Mouse (Mus musculus): ENCODE measurements around the gene Zfp991. TPM values are rescaled to one million over a fixed set of nuclear protein-coding genes. Genes with fewer than 3 reads are reported as not detected.

Gene Zfp991
- total RNA-seq, 2 experiments from 2014 or later = 5.5 to 6.9 TPM

Other genes with a start within 250 kb of the Zfp991 start
- gene Gm21411, start 222.4 kb upstream of the Zfp991 start, total RNA-seq (2015; ENCODE audit: low replicate concordance) = not detected in 2 replicates
- gene Gm21411, start 222.4 kb upstream of the Zfp991 start, total RNA-seq (2017; ENCODE audit: low replicate concordance) = not detected in 2 replicates
- gene Zfp989, start 160.1 kb upstream of the Zfp991 start, total RNA-seq (2015; ENCODE audit: low replicate concordance) = not detected in 2 replicates
- gene Zfp989, start 160.1 kb upstream of the Zfp991 start, total RNA-seq (2017; ENCODE audit: low replicate concordance) = not detected in 2 replicates
- gene Rex2, start 110.2 kb upstream of the Zfp991 start, total RNA-seq (2015; ENCODE audit: low replicate concordance) = not detected in 2 replicates
- 0.28 TPM in 1 of 2 replicates, not detected in the other for gene Rex2, start 110.2 kb upstream of the Zfp991 start, total RNA-seq (2017; ENCODE audit: low replicate concordance)
- not detected in 2 replicates for gene Zfp988, start 173.6 kb downstream of the Zfp991 start, total RNA-seq (2015; ENCODE audit: low replicate concordance)
- gene Zfp988, start 173.6 kb downstream of the Zfp991 start, total RNA-seq (2017; ENCODE audit: low replicate concordance) = not detected in 2 replicates
- not detected in 2 replicates for gene Zfp978, start 229.3 kb downstream of the Zfp991 start, total RNA-seq (2015; ENCODE audit: low replicate concordance)
- gene Zfp978, start 229.3 kb downstream of the Zfp991 start, total RNA-seq (2017; ENCODE audit: low replicate concordance) = not detected in 2 replicates